Mouse (Mus musculus) C2C12 (cell line): ENCODE data around the gene Smad1. TPM values are rescaled to one million over a fixed set of nuclear protein-coding genes. Genes with fewer than 3 reads are reported as not detected.

Experiments
- H3K27me3 ChIP-seq: one replicate; pipeline ENCODE4 v1.6.1; 2011; ENCODE audit not compliant: control insufficient read depth, insufficient read depth, insufficient read length
- H3K36me3 ChIP-seq: one replicate; pipeline ENCODE4 v1.6.1; 2011; ENCODE audit not compliant: control insufficient read depth, insufficient read depth
- H3K4me3 ChIP-seq: one replicate; pipeline ENCODE4 v1.5.1; 2011; ENCODE audit warnings: mild to moderate bottlenecking, control low read depth; ENCODE audit not compliant: poor library complexity, insufficient read depth, severe bottlenecking
- H3K79me2 ChIP-seq: one replicate; pipeline ENCODE4 v1.6.1; 2011; ENCODE audit not compliant: control insufficient read depth, insufficient read depth
- H3K79me3 ChIP-seq: one replicate; pipeline ENCODE4 v1.6.1; 2011; ENCODE audit warnings: low read depth, control low read depth
- H3ac ChIP-seq: one replicate; pipeline ENCODE3; 2011; ENCODE audit warnings: low read depth; ENCODE audit not compliant: control insufficient read depth, insufficient read length
- CEBPB ChIP-seq: IDR thresholded peaks from one replicate; pipeline ENCODE4 v1.6.1; 2011; ENCODE audit warnings: low read depth, mild to moderate bottlenecking, control low read depth, moderate library complexity
- CTCF ChIP-seq: IDR thresholded peaks from one replicate; pipeline ENCODE4 v1.5.1; 2011; ENCODE audit not compliant: control insufficient read depth, insufficient read depth, insufficient read length
- FOSL1 ChIP-seq: IDR thresholded peaks from one replicate; pipeline ENCODE4 v1.8.0; 2011; ENCODE audit warnings: mild to moderate bottlenecking, low read length; ENCODE audit not compliant: poor library complexity, insufficient read depth, severe bottlenecking
- MAX ChIP-seq: IDR thresholded peaks from one replicate; pipeline ENCODE4 v1.6.1; 2011; ENCODE audit warnings: mild to moderate bottlenecking, control low read depth
- MYOD1 ChIP-seq: IDR thresholded peaks from one replicate; pipeline ENCODE4 v1.6.1; 2011; ENCODE audit warnings: low read depth; ENCODE audit not compliant: control insufficient read depth, insufficient read length
- MYOG ChIP-seq: IDR thresholded peaks from one replicate; pipeline ENCODE4 v1.6.1; 2011; ENCODE audit not compliant: control insufficient read depth, insufficient read length; ENCODE audit errors: extremely low read depth
- USF1 ChIP-seq: IDR thresholded peaks from one replicate; pipeline ENCODE4 v1.6.1; 2011; ENCODE audit warnings: low read depth, mild to moderate bottlenecking, control low read depth, moderate library complexity
- polyA plus RNA-seq: library from polyadenylated mRNA; unstranded; fragments of >200 nt; fragmentation: generic; extraction: Trizol; gene quantifications from one replicate; pipeline ENCODE4 v1.2.1, GENCODE M21; 2012; ENCODE audit warnings: missing spikeins

Smad1 gene
- polyA plus RNA-seq, 1 experiment, result 11.2 TPM

DNA sequence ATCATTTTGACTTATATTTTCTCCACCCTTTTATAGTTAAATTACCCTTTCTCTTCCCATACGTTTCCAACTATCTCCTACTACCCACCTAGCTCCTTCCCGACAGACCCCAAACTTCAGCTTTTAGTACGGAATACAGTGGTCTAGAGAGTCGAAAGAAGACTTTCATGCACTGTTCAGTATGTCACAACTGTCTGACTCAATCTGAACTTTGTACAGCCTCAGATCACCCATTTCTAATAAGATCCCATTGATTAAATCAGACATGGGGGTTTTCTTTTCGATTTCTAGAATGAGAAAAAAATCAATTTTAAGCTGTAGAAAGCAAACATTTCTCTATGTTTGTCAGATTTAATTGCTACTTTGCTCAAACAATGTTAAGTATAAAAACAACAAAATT, 6.1 kb downstream of the Smad1 start:
- peaks cover 63% of the 10 kb centered on the region for H3K79me3 ChIP-seq
- peaks cover 98% of the 10 kb centered on the region for H3K79me2 ChIP-seq
- no peak overlapping the region for H3K4me3 ChIP-seq
- H3K27me3 ChIP-seq, result no peaks in the 10 kb centered on the region
- TF ChIP-seq MYOG (no peak), MAX (no peak), CTCF (no peak), MYOD1 (no peak), CEBPB (no peak), USF1 (no peak), FOSL1 (no peak)
- H3K36me3 ChIP-seq, result peaks cover 13% of the 10 kb centered on the region
- H3ac ChIP-seq, result no peak overlapping the region

DNA sequence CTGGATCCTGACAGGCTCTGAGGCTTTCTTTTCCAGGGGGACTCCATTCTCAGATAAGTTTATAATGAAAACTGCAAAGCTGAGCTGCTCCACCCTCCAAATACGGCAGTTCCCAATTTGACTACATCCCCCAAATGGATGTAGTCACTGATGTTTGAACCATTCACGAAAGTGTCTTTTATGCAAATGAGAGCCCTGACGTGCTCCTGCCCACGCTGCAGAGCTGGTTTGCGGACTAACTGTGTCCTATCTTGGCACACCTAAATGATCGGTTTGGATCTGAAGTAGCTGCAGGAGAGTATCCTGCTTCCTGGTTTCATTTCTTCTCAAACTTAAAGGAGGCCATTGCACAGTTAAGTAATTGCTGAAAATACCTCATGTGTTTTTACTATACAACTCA, 6.7 kb downstream of the Smad1 start:
- Histone ChIP-seq H3K79me2 (peaks cover 98% of the 10 kb centered on the region), H3K79me3 (peaks cover 58% of the 10 kb centered on the region), H3K36me3 (peaks cover 13% of the 10 kb centered on the region), H3K4me3 (no peak overlapping the region), H3K27me3 (no peaks in the 10 kb centered on the region), H3ac (no peak overlapping the region)
- TF ChIP-seq FOSL1 (no peak), USF1 (no peak), MYOG (no peak), MYOD1 (no peak), CEBPB (no peak), CTCF (no peak), MAX (no peak)

GRCm38 (mm10) chr8:79391454-79391853, 7.9 kb downstream of the Smad1 start:
- Histone ChIP-seq H3K4me3 (no peak overlapping the region), H3ac (no peak overlapping the region), H3K36me3 (peaks cover 13% of the 10 kb centered on the region), H3K27me3 (no peaks in the 10 kb centered on the region), H3K79me3 (peaks cover 59% of the 10 kb centered on the region), H3K79me2 (peaks cover 98% of the 10 kb centered on the region)
- TF ChIP-seq MYOD1 (no peak), MYOG (no peak), CEBPB (no peak)

GRCm38 (mm10) chr8:79389074-79389786, 10.1 kb downstream of the Smad1 start:
- Histone ChIP-seq H3K4me3 (no peak overlapping the region), H3K79me3 (peaks cover 58% of the 10 kb centered on the region), H3K27me3 (no peaks in the 10 kb centered on the region), H3ac (no peak overlapping the region), H3K79me2 (peaks cover 98% of the 10 kb centered on the region), H3K36me3 (peaks cover 10% of the 10 kb centered on the region)
- no peak for TF ChIP-seq MAX

DNA sequence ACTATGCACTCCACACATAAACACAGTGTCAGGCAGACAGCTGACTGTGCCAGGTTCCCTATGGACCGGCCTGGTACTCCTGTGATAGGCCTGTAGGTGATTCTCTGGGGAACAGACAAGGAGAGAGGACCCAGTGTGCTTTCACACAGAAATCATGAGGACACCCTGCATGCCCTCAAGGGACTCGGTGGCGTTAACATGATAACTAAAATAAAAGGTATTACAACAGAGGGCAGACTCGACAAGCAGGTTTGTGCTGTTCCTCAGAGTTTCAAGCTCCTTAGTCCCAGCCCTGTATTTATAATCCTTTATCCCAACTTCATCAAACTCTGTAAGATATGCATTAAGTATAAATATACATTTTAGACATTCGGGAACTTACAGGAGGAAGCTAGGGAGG, 12.5 kb downstream of the Smad1 start:
- TF ChIP-seq MYOD1 (no peak), CTCF (no peak), MAX (no peak), CEBPB (no peak), USF1 (no peak), FOSL1 (no peak), MYOG (no peak)
- no peak overlapping the region for H3K4me3 ChIP-seq
- H3K27me3 ChIP-seq, result no peaks in the 10 kb centered on the region
- H3K36me3 ChIP-seq, result peaks cover 8% of the 10 kb centered on the region
- H3K79me2 ChIP-seq, result peaks cover 93% of the 10 kb centered on the region
- no peak overlapping the region for H3ac ChIP-seq
- H3K79me3 ChIP-seq, result peaks cover 54% of the 10 kb centered on the region

- Histone ChIP-seq H3K4me3 (no peak overlapping the region), H3K27me3 (no peaks in the 10 kb centered on the region), H3K79me3 (peaks cover 51% of the 10 kb centered on the region), H3ac (no peak overlapping the region), H3K36me3 (peaks cover 8% of the 10 kb centered on the region), H3K79me2 (peaks cover 93% of the 10 kb centered on the region)
- no peak for TF ChIP-seq USF1
- no peak for TF ChIP-seq MAX
- TF ChIP-seq MYOD1, result no peak
- TF ChIP-seq FOSL1, result no peak
- TF ChIP-seq MYOG, result no peak
- no peak for TF ChIP-seq CEBPB
- no peak for TF ChIP-seq CTCF
These were observed 13.0 kb downstream of the Smad1 start for GRCm38 (mm10) chr8:79386358-79386757.
